Mouse (Mus musculus): Measurements from ENCODE around the gene Uts2r. TPM values are rescaled to one million over a fixed set of nuclear protein-coding genes. Genes with fewer than 3 reads are reported as not detected.

Uts2r gene
- polyA plus RNA-seq, 1 experiment from 2014 or later = not detected

DNA sequence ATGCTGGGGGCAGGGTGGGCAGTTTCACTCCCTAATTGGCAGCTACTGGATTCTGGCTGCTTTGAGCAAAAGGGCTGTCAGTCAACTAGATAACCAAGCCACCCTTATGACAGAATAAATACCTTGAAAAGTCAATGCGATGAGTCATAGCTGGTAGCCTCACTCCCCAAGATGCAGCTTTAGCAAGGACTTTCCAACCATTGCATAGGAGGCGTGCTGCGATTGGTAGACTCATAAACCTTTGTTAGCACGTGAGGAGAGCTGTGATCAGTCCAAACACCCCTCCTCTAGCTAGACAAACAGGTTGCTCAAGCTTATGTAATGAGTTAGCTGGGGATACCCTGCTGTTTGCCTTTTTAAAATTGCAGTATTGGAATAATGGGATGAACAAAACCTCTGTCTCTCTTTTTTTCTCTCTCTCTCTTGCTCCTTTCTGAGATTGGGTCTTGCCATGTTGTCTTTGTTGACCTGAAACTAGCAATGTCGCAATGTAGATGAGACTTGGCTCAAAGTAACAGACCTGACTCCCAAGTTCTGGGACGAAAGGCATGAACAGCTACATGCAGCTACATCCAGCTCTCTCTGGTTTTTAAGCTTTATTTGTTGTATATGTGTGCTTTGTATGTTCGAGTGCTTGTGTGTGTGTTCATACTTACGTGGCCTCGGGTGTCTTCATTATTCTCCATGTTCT, 16.6 kb upstream of the Uts2r start:
- 71% methylated on average over 9 of the region's 9 CpGs for WGBS
- Histone ChIP-seq H3K4me3 (ENCODE audit: low read depth, low read length) (no peak overlapping the region), H3K27ac (ENCODE audit: low read depth) (no peak overlapping the region), H3K4me2 (ENCODE audit: low read length) (no peak overlapping the region), H3K4me1 (replicated peaks; ENCODE audit: control insufficient read depth, insufficient read depth, low read length) (no peaks in the 10 kb centered on the region), H3K36me3 (ENCODE audit: control insufficient read depth, insufficient read depth, low read length) (no peaks in the 10 kb centered on the region), H3K27me3 (replicated peaks; ENCODE audit: control insufficient read depth, insufficient read depth, low read length) (no peaks in the 10 kb centered on the region), H3K9me3 (ENCODE audit: control insufficient read depth, low read length) (no peaks in the 10 kb centered on the region), H3K9ac (ENCODE audit: low read length) (no peak overlapping the region)
- DNase-seq (ENCODE audit: low spot score) = no peak
- peak; percentile 63; the same call in 1 of the 2 replicates for ATAC-seq (replicated peaks; ENCODE audit: low FRiP score, low TSS enrichment, low read depth)

DNA sequence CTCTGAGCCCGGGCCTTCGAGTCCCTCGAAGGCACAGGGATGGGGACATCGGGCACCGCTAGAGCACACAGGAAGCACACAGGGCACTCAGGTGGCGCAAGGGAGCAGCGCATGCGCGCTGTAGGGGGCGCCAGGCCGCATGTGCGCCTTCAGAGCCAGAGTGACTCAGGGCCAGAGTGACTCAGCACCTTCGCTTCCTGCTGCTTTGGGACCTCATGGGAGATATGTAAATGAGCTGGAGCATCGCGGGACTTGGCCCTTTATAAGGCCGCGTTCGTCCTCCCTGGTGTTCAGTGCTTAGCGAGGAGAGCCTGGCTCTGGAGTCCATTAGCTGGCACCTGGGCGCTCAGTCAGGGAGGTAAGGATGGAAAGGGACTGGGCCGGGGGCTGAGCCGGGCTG, 14.2 kb upstream of the Uts2r start, which contains the start of gene Tex19.1:
Gene Tex19.1 (plus strand): TSS at position 279 of the 400 bp plus-strand sequence.
- Histone ChIP-seq H3K36me3 (ENCODE audit: control insufficient read depth, insufficient read depth, low read length) (no peaks in the 10 kb centered on the region), H3K4me3 (ENCODE audit: low read depth, low read length) (no peak within 1 kb of the TSS), H3K4me1 (replicated peaks; ENCODE audit: control insufficient read depth, insufficient read depth, low read length) (no peaks in the 10 kb centered on the region), H3K27me3 (replicated peaks; ENCODE audit: control insufficient read depth, insufficient read depth, low read length) (no peaks in the 10 kb centered on the region), H3K27ac (ENCODE audit: low read depth) (no peak within 1 kb of the TSS), H3K9me3 (ENCODE audit: control insufficient read depth, low read length) (no peaks in the 10 kb centered on the region), H3K4me2 (ENCODE audit: low read length) (no peak within 1 kb of the TSS), H3K9ac (ENCODE audit: low read length) (no peak within 1 kb of the TSS)
- DNase-seq (ENCODE audit: low spot score) = no peak
- 92% methylated on average over 22 of the region's 22 CpGs for WGBS
- ATAC-seq (replicated peaks; ENCODE audit: low FRiP score, low TSS enrichment, low read depth) = no peak

DNA sequence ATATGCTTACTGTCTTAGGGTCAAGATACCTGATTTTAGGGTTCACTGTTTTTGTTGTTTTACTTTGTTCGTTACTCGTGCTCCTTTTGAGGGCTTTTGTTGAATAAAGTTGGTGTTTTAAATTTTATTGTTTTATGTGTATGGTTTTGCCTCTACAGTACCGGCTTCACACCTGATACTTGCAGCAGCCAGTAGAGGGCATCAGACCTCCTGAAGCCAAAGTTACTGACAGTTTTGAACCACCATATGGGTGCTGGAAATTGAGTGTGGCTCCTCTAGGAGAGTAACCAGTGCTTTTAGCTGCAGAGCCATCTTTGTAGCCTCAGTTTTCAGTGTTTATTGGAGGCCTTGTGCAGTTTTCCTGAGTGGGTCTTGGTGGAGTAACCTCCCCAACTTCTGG, 11.9 kb upstream of the Uts2r start:
- no peak for ATAC-seq (replicated peaks; ENCODE audit: low FRiP score, low TSS enrichment, low read depth)
- no peak overlapping the region for H3K27ac ChIP-seq (ENCODE audit: low read depth)
- 82% methylated on average over 3 of the region's 3 CpGs for WGBS

DNA sequence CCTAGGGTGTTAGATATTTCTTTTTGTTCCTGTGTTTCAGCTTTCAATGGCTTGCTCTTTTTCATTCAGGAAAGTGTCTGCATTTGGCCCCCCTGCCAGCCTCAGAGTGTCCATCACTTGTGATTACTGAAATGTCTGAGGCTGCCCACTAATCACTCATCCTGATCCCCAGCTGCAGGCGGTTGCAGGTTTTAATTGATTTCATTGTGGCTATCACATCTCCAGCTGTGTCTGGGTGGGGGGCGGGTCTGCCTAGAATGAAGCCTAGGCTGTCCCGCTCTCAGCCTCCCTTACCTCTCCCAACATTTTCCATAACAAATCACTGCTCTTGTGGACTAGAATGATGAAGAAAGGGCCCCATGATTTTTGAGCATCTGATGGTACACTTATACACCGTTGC, 5.9 kb upstream of the Uts2r start:
- WGBS = 44% methylated on average over 4 of the region's 4 CpGs
- Histone ChIP-seq H3K36me3 (ENCODE audit: control insufficient read depth, insufficient read depth, low read length) (no peaks in the 10 kb centered on the region), H3K4me2 (ENCODE audit: low read length) (no peak overlapping the region), H3K27ac (ENCODE audit: low read depth) (no peak overlapping the region), H3K9ac (ENCODE audit: low read length) (no peak overlapping the region), H3K27me3 (replicated peaks; ENCODE audit: control insufficient read depth, insufficient read depth, low read length) (peaks cover 40% of the 10 kb centered on the region), H3K9me3 (ENCODE audit: control insufficient read depth, low read length) (no peaks in the 10 kb centered on the region), H3K4me3 (ENCODE audit: low read depth, low read length) (no peak overlapping the region), H3K4me1 (replicated peaks; ENCODE audit: control insufficient read depth, insufficient read depth, low read length) (peaks cover 6% of the 10 kb centered on the region; the same call in 1 of the 2 replicates)
- no peak for DNase-seq (ENCODE audit: low spot score)
- no peak for ATAC-seq (replicated peaks; ENCODE audit: low FRiP score, low TSS enrichment, low read depth)

More for the DNA sequence above, 11.9 kb upstream of the Uts2r start:
- H3K27me3 ChIP-seq (replicated peaks; ENCODE audit: control insufficient read depth, insufficient read depth, low read length) = no peaks in the 10 kb centered on the region
- H3K4me2 ChIP-seq (ENCODE audit: low read length) = no peak overlapping the region
- no peaks in the 10 kb centered on the region for H3K9me3 ChIP-seq (ENCODE audit: control insufficient read depth, low read length)
- H3K9ac ChIP-seq (ENCODE audit: low read length) = no peak overlapping the region
- DNase-seq (ENCODE audit: low spot score) = no peak
- H3K4me1 ChIP-seq (replicated peaks; ENCODE audit: control insufficient read depth, insufficient read depth, low read length) = no peaks in the 10 kb centered on the region
- H3K4me3 ChIP-seq (ENCODE audit: low read depth, low read length) = no peak overlapping the region
- H3K36me3 ChIP-seq (ENCODE audit: control insufficient read depth, insufficient read depth, low read length) = no peaks in the 10 kb centered on the region

DNA sequence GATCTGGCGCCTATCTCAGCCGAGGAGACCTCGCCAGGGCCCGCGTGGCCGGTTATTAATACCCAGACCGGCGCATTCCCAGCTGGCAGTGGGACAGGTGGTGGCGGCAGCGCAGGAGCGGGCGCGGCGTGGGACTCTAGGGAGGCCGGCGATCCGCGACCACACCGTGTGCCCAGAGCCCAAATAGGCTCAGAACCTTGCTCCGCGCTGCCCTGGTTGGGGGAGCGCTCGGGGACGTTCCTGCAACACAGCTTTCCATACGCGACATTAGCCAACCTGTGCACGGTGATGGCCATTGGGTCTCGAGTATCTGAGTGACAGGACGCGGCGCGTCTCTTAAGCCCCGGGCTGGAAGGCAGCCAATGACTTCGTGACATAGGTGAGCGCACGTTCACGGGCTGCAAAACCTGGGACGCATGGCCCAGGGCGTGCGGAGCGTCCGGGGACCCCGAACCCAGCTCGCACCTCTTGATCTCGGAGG, 3.6 kb upstream of the Uts2r start:
- Histone ChIP-seq H3K27ac (ENCODE audit: low read depth) (no peak overlapping the region), H3K27me3 (replicated peaks; ENCODE audit: control insufficient read depth, insufficient read depth, low read length) (peaks cover 40% of the 10 kb centered on the region), H3K9me3 (ENCODE audit: control insufficient read depth, low read length) (no peaks in the 10 kb centered on the region), H3K4me1 (replicated peaks; ENCODE audit: control insufficient read depth, insufficient read depth, low read length) (peaks cover 6% of the 10 kb centered on the region; the same call in 1 of the 2 replicates), H3K4me2 (ENCODE audit: low read length) (peak overlapping the region; percentile 59), H3K4me3 (ENCODE audit: low read depth, low read length) (peak overlapping the region; percentile 26), H3K9ac (ENCODE audit: low read length) (0 out of 2 replicates have a peak overlapping the region, but pooled peaks have one; percentile 5), H3K36me3 (ENCODE audit: control insufficient read depth, insufficient read depth, low read length) (no peaks in the 10 kb centered on the region)
- peak; percentile 62 for DNase-seq (ENCODE audit: low spot score)
- ATAC-seq (replicated peaks; ENCODE audit: low FRiP score, low TSS enrichment, low read depth) = no peak
- 2% methylated on average over 45 of the region's 45 CpGs for WGBS

DNA sequence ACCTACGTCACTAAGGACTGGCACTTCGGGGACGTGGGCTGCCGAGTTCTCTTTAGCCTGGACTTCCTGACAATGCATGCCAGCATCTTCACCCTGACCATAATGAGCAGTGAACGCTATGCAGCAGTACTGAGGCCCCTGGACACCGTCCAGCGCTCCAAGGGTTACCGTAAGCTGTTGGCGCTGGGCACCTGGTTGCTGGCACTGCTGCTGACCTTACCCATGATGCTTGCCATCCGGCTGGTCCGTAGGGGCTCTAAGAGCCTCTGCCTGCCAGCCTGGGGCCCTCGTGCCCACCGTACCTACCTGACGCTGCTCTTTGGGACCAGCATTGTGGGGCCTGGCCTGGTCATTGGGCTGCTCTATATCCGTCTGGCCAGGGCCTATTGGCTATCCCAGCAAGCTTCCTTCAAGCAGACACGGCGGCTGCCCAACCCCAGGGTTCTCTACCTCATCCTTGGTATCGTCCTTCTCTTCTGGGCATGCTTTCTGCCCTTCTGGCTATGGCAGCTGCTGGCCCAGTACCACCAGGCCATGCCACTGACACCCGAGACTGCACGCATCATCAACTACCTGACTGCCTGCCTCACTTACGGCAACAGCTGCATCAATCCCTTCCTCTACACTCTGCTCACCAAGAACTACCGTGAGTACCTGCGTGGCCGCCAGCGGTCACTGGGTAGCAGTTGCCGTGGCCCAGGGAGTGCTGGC, 720 bp downstream of the Uts2r start:
- ATAC-seq (replicated peaks; ENCODE audit: low FRiP score, low TSS enrichment, low read depth) = no peak

DNA sequence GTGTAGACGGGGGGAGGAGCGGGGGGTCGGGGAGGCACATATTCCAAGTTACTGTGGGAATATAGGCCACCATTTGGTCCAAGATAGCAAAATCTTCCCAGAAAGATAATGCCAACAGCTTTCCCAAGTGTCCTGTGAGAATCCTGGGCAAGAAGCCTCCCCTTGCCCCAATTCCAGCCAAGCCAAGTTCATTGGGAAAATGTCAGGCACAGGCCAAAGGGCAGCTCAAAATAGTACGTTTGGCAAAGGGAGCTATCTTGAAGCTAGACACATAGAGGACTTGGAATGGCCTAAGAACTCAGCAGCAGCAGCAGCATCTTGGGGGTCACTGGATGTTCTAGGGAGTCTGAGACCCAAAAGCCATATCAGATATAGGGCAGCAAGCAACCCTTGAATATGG, 3.7 kb downstream of the Uts2r start:
- no peak for DNase-seq (ENCODE audit: low spot score)
- 86% methylated on average over 4 of the region's 4 CpGs for WGBS
- no peaks in the 10 kb centered on the region for H3K9me3 ChIP-seq (ENCODE audit: control insufficient read depth, low read length)
- no peak overlapping the region for H3K9ac ChIP-seq (ENCODE audit: low read length)
- H3K4me3 ChIP-seq (ENCODE audit: low read depth, low read length) = no peak overlapping the region
- H3K27me3 ChIP-seq (replicated peaks; ENCODE audit: control insufficient read depth, insufficient read depth, low read length) = no peaks in the 10 kb centered on the region; the same call in 1 of the 2 replicates
- no peak for ATAC-seq (replicated peaks; ENCODE audit: low FRiP score, low TSS enrichment, low read depth)
- no peaks in the 10 kb centered on the region for H3K4me1 ChIP-seq (replicated peaks; ENCODE audit: control insufficient read depth, insufficient read depth, low read length)
- H3K27ac ChIP-seq (ENCODE audit: low read depth) = no peak overlapping the region
- no peak overlapping the region for H3K4me2 ChIP-seq (ENCODE audit: low read length)
- no peaks in the 10 kb centered on the region for H3K36me3 ChIP-seq (ENCODE audit: control insufficient read depth, insufficient read depth, low read length)

More for the DNA sequence above, 720 bp downstream of the Uts2r start:
- H3K9me3 ChIP-seq (ENCODE audit: control insufficient read depth, low read length) = no peaks in the 10 kb centered on the region
- 92% methylated on average over 25 of the region's 26 CpGs for WGBS
- no peak overlapping the region for H3K4me3 ChIP-seq (ENCODE audit: low read depth, low read length)
- peaks cover 27% of the 10 kb centered on the region for H3K27me3 ChIP-seq (replicated peaks; ENCODE audit: control insufficient read depth, insufficient read depth, low read length)
- no peak overlapping the region for H3K4me2 ChIP-seq (ENCODE audit: low read length)
- H3K27ac ChIP-seq (ENCODE audit: low read depth) = no peak overlapping the region
- H3K36me3 ChIP-seq (ENCODE audit: control insufficient read depth, insufficient read depth, low read length) = no peaks in the 10 kb centered on the region
- peaks cover 6% of the 10 kb centered on the region; the same call in 1 of the 2 replicates for H3K4me1 ChIP-seq (replicated peaks; ENCODE audit: control insufficient read depth, insufficient read depth, low read length)
- H3K9ac ChIP-seq (ENCODE audit: low read length) = no peak overlapping the region
- DNase-seq (ENCODE audit: low spot score) = no peak

DNA sequence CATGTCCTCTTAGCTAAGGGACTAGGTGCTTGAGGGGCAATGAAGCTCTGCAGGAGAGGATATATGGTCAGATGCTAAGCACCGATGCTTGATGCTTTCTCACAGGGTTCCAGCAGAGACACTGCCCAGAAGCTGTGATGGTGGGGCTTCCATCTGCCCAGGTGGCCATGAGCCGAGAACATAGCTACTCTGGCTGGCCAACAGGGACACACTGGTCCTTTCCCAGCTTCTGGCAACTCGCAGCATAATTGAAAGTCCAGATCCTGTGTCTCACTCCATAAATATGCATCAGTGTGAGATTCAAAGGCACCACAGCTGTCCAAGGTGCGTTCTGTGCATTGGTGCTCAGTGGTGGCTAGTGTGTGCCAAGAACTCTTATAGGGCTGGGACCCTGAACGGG, 13.1 kb downstream of the Uts2r start:
- no peaks in the 10 kb centered on the region for H3K4me1 ChIP-seq (replicated peaks; ENCODE audit: control insufficient read depth, insufficient read depth, low read length)
- DNase-seq (ENCODE audit: low spot score) (no peak), ATAC-seq (replicated peaks; ENCODE audit: low FRiP score, low TSS enrichment, low read depth) (no peak)
- no peaks in the 10 kb centered on the region for H3K27me3 ChIP-seq (replicated peaks; ENCODE audit: control insufficient read depth, insufficient read depth, low read length)
- no peak overlapping the region for H3K9ac ChIP-seq (ENCODE audit: low read length)
- no peak overlapping the region for H3K27ac ChIP-seq (ENCODE audit: low read depth)
- H3K36me3 ChIP-seq (ENCODE audit: control insufficient read depth, insufficient read depth, low read length) = no peaks in the 10 kb centered on the region
- H3K9me3 ChIP-seq (ENCODE audit: control insufficient read depth, low read length) = no peaks in the 10 kb centered on the region
- H3K4me3 ChIP-seq (ENCODE audit: low read depth, low read length) = no peak overlapping the region
- no peak overlapping the region for H3K4me2 ChIP-seq (ENCODE audit: low read length)
- 90% methylated on average over 5 of the region's 5 CpGs for WGBS

Measured in intestine, embryonic 14.5 days (tissue).